Mouse (Mus musculus) right cerebral cortex, adult 2 months (tissue): Measurements from ENCODE around the gene Cd200r3.

ENCODE experiments used
- DNase-seq, 2 experiments: peaks; one replicate each; pipeline ENCODE4 v3.0.0; 2021 to 2022; ENCODE audit warnings: low spot score in 2 of 2

Cd200r3 gene

DNA sequence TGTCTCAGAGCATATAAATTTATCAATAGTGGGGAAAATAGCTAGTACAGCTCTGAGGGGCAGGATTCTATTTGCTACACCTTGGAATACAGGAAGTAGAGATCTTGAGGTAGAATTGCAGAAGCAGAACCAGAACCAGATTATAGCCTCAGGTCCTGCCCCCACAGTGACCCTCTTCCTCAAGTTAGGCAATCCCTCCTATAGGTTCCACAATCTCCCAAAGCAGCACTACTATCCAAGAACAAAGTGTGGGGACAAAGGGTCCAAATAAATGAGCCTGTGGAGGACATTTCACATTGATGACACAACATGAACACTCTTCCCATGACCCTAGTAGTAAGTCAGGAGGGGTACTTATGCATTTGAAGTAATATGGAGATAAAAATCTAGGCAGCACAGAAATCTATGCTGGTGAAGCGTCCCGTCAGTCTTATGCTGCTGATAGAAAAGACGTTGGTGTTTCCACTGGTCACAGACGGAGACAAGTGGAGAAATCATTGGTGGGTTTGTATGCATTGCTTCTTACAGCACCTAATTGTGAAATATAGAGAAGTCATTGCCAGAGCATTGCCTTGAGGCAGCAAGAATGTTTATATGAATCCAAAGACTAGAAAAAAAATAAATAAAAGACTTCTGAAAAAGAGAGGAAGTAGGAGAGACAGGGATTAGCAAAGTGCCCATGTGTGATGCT is 45.3 kb downstream of the Cd200r3 start:
- DNase-seq, result no peak

DNA sequence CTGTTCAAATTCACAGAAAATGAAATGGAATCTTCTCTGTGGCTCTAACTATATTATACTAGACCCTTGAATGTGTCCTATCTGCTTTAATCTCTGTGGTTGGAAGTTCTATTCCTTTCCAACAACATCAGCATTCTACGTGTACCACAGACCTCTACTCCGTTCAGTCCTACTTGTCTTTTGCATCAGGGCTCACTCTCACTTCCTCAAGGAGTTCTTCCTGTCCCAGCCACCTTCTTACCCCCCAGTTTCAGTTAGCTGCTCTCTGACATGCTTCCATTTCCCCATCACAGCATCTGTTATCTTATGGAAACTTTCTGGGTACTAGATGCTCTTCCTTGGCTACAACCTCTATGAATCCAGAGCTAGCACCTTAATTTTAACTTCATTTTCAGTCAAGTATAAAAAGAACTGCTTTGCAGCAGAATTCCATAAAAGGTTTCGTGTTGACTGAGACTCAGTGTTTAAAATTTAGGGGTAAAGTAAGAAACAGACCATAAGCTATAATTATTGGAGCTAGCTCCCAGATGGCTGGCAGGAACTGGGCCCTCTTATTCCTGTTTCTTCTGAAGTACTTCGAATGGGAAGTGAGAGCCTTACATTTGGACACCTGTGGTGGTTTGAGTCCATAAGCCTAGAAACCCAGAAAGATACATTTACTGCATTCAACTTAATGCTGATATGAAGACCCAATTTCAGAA is 50.0 kb downstream of the Cd200r3 start:
- no peak for DNase-seq

DNA sequence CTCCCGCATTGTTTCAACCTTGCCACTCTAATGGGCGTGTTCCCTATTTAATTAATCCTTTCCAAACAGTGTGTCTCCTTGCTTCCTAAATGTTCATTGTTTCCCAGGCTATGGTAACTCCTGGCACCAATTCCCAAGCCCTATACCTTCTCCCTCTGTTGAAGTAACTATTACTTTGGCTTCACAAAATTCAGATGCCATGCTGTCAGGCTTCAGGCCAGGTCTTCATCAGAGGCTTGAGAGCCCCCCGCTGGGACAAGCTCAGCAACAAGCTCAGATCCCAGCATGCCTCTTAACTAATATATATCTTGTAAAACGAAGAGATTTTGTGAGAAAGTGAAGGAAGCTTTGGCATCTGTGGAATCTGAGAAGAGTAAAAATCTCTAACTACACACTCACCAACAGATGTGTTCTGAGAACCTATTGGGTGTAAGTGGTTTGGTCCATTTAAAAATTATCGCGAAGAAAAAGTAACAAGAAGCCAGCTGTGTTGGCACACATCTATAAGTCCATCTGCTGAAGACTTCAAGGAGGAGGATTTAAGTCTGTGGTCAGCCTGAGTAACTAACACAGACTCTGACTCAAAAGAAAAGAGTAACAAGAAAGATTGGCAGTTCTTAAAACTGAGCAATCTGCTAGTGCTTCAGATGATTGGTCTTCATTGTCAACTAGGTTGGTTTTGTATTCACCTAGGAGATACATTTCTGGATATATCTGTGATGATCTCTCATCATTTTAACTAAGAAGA is 50.9 kb downstream of the Cd200r3 start:
- DNase-seq, result no peak

DNA sequence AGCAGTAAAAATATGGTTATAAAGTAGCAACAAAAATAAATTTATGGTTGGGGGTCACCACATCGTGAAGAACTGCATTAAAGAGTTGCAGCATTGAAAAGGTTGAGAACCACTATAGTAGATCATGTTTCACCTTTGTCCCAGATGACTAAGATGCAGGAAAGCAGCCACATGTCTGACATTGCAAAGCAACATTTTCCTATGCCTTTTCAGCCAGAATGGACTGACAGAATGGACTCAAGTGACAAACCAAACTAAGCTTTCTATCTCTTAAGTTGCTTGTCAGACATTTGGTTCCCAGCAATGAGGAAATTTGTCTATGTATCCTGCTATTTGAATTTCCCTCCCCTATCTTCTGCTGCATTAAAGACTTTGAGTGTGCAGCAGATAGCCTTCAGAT is 51.6 kb downstream of the Cd200r3 start:
- no peak for DNase-seq

DNA sequence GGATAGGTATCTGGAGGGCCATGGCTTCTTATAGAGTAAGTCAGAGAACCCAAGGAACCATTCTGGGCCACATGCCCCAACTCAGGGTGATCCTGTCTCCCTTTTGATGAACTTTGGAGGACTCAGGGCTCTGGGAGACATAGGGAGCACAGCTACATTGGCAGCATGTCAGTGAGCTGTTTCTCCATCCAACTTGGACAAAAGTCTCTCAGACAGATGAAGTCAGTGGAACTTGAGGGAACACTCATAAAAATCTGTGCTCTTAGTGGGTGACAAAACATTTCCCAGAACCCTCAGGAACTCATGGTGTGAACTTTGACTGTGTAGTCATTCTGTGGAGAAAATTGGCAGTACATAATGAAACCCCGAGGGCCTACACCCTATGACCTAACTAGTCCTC is 53.2 kb downstream of the Cd200r3 start:
- DNase-seq, result no peak

DNA sequence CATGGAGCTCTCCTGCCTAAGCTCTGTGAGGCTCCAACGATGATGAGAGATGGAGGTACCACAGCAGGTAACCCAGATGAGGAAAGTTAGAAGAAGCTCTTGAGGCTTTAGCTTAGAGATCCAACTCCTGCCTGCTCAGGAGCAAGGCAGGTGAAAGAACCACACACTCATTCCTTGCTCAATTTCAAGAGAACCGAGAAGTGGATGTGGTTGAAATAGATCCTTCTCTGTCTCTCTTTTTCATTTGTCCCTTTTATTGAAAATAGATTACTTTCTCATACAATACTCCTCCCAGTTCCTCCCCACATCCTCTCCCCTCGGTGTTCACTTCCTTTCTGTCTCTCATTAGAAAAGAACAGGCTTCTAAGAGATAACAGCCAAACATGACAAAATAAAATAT is 56.1 kb downstream of the Cd200r3 start:
- DNase-seq, result no peak

DNA sequence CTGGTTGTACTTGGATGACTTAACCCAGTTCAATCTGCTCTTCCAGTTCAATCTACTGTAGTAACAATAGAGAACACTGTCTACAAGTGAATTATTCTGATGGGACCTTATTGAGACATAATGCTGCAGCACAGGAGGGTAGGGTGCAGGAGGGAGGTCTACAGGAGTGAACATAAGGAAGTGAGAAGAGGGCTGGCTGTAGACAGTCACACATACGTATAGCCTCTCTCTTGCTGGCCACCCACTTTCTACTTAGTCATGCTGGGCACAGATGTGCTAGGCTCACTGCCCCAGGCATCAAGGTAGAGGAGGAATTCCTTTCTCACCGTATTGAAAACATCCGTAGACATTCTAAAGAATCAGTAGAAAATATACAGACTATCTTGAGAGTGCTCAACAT is 61.0 kb downstream of the Cd200r3 start:
- no peak for DNase-seq

DNA sequence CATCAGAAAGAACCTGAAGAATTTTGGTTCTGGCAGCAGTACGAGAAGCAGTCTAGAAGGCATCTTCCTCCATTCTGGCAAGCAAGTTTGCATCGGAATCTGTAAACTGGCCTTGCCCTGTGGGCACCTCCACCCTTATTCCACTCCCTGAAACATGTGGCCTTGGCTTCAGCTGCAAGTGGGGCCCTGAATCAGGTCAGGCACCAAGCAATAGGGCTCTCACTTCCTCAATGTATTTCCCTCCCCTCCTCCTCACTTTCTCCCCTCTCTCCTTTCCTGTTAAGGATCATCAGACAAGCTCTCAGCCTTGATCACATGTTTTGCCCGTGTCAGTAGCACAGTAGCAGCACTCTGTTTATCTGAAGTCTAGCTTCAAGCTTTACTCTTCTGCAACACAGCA is 61.8 kb downstream of the Cd200r3 start:
- no peak for DNase-seq

DNA sequence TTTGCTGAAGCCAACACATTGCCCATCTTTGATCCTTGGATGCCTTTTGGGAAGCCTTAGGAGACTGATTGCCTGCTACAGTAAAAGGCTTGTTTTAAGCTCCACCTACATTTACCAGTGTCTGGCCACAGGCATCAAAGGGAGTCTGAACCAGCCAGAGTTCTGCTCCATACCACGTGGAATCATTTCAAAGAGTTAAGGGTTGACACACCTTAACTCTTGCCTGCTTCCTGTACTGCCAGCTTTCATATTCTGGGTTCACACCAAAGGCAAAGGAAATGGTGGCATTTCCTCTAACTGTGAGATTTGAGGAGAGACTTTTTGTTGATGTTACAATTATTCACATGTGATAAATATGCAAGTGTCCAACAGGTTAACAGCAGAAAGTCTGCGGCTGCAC is 63.5 kb downstream of the Cd200r3 start:
- DNase-seq, result no peak

DNA sequence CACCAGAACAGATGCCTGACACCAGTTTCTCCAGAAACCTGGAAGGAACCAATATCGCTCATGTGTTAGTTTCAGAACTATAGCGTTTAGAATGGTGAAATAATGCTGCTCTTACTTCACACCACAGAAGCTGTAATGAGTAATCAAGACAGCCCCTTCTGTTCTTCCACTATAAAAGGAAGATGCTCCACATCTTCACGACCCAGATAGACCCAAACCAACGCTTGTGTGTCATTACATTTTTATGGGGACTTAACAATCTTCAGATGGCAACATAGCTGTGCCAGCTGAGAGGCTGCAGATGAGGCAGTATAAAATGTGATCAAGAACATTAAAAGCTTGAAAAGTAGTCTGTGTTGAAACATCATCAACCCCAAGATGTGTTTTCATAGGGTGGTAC is 64.3 kb downstream of the Cd200r3 start:
- DNase-seq, result no peak

DNA sequence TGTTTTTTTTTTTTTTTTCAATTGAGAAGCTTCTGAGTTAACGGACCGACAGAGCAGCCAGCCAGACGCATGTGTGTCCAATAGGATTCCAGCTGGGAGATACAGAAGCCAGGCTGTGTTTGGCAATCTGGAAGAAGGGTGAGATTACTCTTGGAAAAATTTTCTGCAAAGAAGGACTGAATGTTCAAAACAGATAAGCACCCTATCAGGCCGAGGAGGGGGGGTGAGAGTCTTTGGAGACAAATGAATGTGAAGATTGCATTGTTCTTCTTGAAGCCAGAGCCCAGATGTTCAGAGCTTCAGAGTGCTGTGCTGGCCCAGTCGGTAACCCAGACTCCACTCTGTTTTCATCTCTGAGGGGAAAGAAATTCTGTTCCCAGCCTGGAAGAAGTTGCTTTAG is 66.2 kb downstream of the Cd200r3 start:
- DNase-seq, result no peak

DNA sequence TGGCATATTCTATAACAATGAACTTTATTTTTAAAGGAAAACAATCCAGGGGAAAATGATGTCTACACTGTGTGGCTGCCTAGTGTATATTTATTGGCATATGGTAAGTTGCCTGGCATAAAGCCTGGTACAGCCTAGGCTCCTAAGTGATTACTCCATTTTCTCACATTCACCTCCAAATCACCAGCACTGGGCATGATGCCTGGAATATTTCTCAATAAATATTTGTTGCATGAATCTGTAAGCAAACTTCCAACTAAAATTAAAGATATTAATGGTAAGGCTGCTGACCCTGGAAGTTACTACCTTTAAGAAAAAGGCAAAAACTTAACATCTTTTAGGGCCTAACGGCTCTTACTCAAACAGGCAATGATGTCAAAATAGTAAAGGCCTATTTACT is 72.1 kb downstream of the Cd200r3 start:
- no peak for DNase-seq

DNA sequence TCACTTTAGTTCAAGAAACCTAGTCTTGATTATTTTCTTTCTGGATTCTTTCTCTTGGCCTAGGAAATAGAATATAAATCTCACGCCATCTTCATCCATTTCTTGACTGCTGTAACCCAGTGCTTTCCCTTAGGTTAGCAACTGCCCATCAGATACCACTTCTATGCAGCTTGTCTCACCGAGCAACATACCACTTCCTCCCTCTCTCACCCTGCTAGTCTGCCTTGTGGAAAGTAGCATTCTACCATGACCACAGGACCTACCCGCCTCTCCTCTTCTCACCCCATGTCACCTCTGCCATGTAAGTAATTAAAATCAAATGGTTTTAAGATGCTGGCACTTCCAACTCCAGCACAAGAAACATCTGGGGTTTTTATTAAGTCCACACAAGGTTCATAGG is 73.0 kb downstream of the Cd200r3 start:
- DNase-seq, result no peak

DNA sequence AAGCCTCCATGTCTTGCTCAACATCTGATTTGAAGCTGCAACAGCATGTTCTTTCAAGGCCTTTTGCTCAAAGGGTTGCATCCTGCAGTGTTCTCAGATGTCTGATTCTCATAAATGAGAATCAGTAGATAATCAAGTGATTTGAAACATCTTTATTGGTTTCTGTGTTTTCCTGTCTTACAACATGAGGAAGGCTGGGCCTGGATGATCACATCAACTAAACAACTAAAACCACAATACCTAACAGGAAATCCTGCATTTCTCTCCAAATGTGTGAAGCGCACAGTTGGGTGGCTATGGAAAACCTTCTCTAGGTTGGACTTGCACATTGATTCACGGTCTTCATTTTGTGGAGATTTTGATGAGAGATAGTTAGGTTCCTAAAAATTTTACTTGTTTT is 75.4 kb downstream of the Cd200r3 start:
- no peak for DNase-seq

DNA sequence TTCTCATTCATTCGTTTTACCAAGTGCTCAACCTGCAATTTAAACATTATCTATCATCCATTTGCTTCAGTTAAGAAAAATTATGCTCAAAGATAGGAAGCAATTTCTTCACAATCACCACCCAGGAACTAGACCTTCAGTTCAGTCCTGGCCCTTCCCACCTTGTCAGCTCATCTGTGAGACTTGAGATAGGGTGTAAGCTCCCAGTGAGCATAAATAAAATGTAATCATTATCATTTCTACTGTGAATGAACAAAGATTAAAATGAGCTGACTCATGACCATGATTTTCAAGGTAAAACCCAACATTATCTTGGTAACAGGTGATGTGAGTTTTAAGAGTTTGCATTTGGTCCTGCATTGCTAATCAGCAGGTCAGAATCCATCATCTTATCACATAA is 76.6 kb downstream of the Cd200r3 start:
- DNase-seq, result no peak

DNA sequence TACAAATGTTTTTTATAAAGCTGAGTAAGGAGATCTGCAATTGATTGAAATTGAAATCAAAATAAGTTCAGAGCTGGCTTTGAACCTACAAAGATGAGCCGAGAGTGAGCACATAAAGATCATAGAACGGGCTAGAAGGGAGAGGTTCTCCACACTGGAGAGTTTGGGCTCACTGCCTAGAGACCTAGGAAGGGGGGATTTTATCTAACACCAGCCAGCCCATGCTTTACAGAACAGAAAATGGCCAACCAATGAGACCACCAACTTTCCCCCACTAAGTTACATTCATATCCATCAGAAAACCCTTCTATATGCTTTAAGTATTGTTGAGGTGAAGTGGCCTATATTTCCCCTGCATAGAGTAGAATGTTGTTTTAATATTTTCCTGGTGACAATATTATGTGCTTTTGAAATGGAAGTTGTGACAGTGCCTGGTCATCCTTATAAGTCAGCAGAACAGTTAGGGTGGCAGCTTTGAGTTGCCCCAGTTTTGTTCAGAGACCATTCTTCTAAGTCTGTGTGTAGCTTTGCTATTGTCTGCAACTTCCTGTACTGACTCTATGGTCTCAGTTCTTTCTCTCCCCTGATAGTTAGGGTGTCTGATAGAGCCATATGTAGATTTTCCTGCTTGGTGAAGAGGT is 77.3 kb downstream of the Cd200r3 start:
- DNase-seq, result no peak

DNA sequence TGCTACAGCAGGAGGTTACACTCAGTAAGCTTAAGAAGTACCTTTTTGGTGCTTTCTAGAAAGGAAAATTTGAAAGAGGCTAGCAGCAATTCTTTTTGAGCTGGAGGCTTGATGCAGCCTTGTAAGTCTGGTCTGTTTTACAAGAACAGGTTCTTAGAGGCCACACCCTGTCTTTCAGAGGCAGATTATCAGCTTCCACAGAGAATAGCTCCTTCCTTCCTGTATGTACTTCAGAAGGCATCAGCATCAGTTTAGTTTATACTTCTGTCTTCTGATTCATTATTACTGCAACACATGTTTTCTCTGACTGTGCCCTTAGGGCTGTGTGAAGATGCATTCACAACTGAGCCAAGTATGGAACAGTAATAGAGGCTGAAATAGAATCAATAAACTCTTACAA is 78.0 kb downstream of the Cd200r3 start:
- DNase-seq, result no peak

DNA sequence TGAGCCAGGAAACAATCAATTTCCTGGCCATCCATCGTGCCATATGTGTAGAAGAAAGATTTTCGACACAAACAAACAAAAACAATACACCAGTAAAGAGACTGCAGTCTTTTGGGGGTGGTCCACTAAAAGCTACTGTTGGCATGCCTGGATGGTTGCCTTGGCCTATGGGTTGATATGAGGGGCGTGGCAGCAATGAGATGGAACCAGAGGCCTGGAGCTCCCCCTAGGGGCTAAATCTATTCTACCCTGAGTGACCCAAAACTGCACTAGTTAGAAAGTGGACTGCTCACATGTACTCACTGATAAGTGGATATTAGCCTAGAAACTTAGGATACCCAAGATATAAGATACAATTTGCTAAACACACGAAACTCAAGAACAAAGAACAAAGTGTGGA is 80.4 kb downstream of the Cd200r3 start:
- peak; percentile 54 to 64 for DNase-seq

DNA sequence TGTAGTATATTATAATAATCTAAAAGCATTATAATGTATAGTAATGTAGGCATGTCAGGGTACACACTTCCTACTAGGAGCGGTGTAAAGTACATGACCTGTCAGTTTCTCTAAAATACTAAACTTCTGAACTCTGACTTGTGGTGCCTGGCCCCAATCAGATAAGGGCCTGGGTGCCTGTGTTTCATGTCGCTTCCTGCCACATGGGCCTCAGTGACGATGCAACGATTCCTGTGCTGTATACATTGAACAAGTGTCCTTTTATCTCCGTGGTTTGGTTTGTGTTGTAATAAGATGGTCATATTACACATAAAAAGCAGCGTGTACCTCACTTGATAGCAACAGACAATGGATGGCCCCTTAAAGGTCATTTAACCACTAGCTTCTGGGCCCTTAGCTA is 81.8 kb downstream of the Cd200r3 start:
- no peak for DNase-seq

DNA sequence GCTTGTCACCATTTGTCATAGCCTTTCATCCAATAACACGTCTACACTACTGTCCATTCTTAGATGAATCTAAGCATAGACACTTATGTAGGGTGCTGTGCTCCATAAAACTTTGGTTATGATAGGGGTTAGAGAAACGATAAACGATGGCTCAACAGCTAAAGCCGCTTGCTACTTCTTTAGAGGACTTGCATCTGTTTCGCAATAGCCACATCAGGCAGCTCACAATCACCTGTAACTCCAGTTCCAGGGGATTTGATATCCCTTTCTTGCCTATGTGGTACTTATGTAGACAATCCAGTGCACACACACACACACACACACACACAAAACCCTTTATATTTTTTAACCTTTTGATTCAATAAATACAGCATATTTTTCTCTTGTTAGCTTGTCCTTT is 85.6 kb downstream of the Cd200r3 start:
- DNase-seq, result no peak

DNA sequence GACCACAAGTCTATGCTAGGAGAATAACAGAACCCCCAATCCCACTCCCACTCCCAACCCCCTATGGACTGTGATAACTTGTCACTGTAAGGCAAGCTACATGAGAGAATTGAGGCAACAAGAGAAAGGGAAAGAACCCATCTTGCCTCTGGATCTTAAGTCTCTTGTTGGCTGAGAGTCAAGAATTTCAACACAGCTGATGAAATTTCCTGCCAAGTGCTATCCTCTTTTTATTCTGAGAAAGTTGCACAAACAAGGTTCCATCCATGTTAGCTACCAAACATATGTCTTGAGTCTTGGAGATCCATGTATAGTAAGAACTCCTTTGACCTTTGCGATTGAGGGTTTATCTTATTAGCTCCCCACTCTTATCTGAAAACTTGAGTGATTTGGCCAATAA is 86.0 kb downstream of the Cd200r3 start:
- no peak for DNase-seq

DNA sequence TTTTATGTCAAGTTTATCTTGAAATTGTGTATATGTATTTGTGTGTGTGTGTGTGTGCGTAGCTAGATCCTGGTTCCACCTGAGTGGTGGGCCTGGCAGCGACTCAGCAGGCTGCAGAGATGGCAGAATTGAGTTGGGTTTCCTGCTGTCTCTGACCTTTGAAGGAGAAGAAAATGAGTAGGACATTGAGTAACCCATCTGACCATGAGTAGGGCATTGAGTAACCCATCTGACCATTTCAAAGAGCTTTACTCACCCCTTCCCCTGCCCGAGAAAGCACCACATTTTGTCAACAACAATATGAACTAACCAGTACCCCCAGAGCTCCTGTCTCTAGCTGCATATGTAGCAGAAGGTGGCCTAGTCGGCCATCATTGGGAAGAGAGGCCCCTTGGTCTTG is 86.6 kb downstream of the Cd200r3 start:
- no peak for DNase-seq

DNA sequence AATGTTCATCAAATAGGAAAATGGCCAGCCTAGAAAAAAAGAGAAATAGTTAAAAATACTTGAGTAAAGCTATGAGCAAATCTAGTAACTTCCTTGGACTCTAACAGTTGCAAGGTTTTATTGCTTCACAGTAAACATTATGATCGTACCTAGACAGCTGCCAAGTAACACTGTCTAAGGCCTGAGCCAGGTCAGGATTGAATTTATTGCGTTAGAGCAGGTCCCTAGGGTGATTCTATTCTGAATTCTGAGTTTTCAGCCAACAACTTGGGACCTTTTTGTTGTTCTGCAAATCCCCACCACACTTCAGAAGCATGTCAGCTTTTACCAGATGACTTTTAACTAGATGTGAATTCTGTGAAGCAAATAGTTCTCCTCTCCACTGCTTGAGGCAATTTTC is 87.3 kb downstream of the Cd200r3 start:
- DNase-seq, result no peak
